Mouse (Mus musculus) embryo, embryonic 11 days (tissue): ENCODE data around the gene Wnt11.

Experiments used
- DNase-seq: peaks from one replicate; pipeline ENCODE4 v3.0.0-alpha.2; 2015

The Wnt11 gene

GRCm38 (mm10) chr7:98831290-98831689, 3.6 kb upstream of the Wnt11 start:
- no peak for DNase-seq

GRCm38 (mm10) chr7:98835519-98836441, 868 bp downstream of the Wnt11 start:
- no peak for DNase-seq

GRCm38 (mm10) chr7:98836646-98837045, 1.7 kb downstream of the Wnt11 start:
- peak; percentile 85 for DNase-seq

- DNase-seq: peak; percentile 93
Measured at GRCm38 (mm10) chr7:98837901-98838300, 3.0 kb downstream of the Wnt11 start.

- peak; percentile 88 for DNase-seq
Measured at GRCm38 (mm10) chr7:98838729-98839141, 3.8 kb downstream of the Wnt11 start.

GRCm38 (mm10) chr7:98839312-98839711, 4.4 kb downstream of the Wnt11 start:
- no peak for DNase-seq

- DNase-seq: no peak
Measured at GRCm38 (mm10) chr7:98840771-98841170, 5.9 kb downstream of the Wnt11 start.

GRCm38 (mm10) chr7:98841802-98842201, 6.9 kb downstream of the Wnt11 start:
- DNase-seq: no peak

- no peak for DNase-seq
Measured at GRCm38 (mm10) chr7:98842997-98843396, 8.1 kb downstream of the Wnt11 start.

- peak; percentile 74 for DNase-seq
Measured at GRCm38 (mm10) chr7:98843649-98844048, 8.7 kb downstream of the Wnt11 start.

GRCm38 (mm10) chr7:98848899-98849640, 14.2 kb downstream of the Wnt11 start:
- no peak for DNase-seq

- no peak for DNase-seq
Measured at GRCm38 (mm10) chr7:98850388-98850787, 15.5 kb downstream of the Wnt11 start.

- peak; percentile 67 for DNase-seq
Measured at GRCm38 (mm10) chr7:98851220-98851619, 16.3 kb downstream of the Wnt11 start.

GRCm38 (mm10) chr7:98852950-98853650, 18.2 kb downstream of the Wnt11 start:
- no peak for DNase-seq

- no peak for DNase-seq
Measured at GRCm38 (mm10) chr7:98853806-98854205, 18.9 kb downstream of the Wnt11 start.

- no peak for DNase-seq
Measured at GRCm38 (mm10) chr7:98855388-98855787, 20.5 kb downstream of the Wnt11 start.

- no peak for DNase-seq
Measured at GRCm38 (mm10) chr7:98856128-98856527, 21.2 kb downstream of the Wnt11 start.

GRCm38 (mm10) chr7:98857094-98857493, 22.2 kb downstream of the Wnt11 start:
- DNase-seq: no peak

- DNase-seq: no peak
Measured at GRCm38 (mm10) chr7:98861002-98861401, 26.1 kb downstream of the Wnt11 start.

- no peak for DNase-seq
Measured at GRCm38 (mm10) chr7:98862994-98863393, 28.1 kb downstream of the Wnt11 start.

- no peak for DNase-seq
Measured at GRCm38 (mm10) chr7:98863969-98864718, 29.2 kb downstream of the Wnt11 start.

- DNase-seq: no peak
Measured at GRCm38 (mm10) chr7:98867053-98867793, 32.3 kb downstream of the Wnt11 start.
